Mouse (Mus musculus) A20 (cell line): ENCODE results near the gene Mmp9.

Source experiments
- DNase-seq: peaks from one replicate; pipeline ENCODE4 v3.0.0-alpha.2; 2011; ENCODE audit warnings: low read depth, low spot score

Mmp9 gene

GRCm38 (mm10) chr2:164991808-164992207 is 51.2 kb downstream of the Mmp9 start:
- no peak for DNase-seq

DNA sequence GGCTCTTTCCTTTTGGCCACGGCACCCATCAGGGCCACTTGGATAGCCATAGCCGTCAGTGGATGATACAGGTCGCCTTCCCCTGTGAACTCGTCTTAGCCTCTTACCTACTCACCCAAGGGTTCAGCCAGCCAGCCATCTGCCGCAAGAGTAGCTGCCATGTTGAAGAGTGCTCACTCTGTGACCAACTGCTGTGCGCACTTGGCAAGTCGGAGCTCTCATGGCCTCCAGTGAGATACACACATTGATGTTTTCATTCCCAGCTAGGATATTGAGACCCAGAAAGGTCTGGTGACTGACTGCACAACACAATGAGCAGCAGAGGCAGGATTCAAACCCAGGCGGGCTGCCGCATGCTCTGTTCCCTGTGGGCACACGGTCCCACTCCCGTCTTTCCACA is 53.6 kb downstream of the Mmp9 start:
- no peak for DNase-seq

GRCm38 (mm10) chr2:164994659-164995428 is 54.3 kb downstream of the Mmp9 start:
- DNase-seq: no peak

DNA sequence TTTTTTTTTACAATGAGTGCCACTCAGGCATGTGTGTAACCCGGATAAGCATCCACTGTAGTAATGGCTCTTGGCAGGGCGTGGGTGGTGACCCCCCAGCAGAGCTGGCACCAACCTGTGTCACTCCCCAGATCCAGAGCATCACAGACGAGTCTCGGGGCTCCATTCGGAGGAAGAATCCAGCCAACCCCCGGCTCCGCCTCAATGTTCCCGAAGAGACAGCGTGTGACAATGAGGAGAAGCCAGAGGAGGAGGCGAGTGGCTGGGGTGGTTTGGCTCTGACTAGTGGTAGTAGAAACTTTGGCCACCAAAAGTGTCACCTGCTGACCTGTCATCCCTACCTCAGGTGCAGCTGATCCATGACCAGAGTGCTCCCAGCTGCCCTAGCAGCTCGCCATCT is 55.4 kb downstream of the Mmp9 start:
- no peak for DNase-seq

- DNase-seq: no peak
Measured at GRCm38 (mm10) chr2:164996848-164997720, 56.5 kb downstream of the Mmp9 start.

GRCm38 (mm10) chr2:164997721-164998428 is 57.3 kb downstream of the Mmp9 start:
- DNase-seq: no peak

DNA sequence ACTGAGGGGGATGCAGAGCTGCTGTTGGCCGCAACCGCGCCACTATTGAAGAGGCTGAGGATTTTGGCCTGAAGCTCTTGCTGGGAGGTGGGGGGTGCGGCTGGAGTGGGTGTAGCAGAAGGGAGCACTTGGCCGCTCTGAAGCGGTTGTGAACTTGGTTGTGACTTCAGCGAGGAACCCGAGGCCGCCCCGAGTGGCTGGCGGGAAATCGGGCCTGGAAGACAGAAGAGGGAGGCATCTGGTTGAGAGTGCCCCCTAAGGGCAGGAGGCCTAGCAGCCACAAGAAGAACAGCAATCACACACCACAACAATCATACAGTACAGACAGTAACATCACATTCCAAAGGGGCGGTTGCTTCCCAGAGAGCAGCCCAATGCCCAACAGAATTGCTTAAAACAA is 61.4 kb downstream of the Mmp9 start:
- DNase-seq: no peak

- no peak for DNase-seq
Measured at GRCm38 (mm10) chr2:165003108-165003507, 62.5 kb downstream of the Mmp9 start.

DNA sequence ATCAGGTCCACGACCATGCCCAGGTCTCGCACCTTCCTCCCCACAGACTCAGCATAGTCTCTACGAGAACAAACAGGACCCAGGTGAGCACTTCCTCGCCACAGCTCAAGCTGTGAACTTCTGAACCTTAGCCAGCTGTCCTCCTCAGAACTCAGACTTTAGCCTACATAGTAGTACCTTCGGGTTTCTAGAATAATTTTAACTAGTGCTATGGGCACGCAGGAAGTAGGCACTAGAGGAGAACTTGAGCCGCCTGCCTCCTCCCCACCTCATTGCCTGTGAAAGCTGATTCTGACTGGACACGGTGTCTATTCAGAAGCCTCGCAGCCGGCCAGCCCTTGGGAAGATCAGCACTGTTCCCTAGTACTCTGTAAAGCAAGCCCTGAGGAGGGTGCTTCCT is 63.7 kb downstream of the Mmp9 start:
- DNase-seq: no peak
